Mouse (Mus musculus) megakaryocyte, embryonic 14.5 days (primary cell): ENCODE data around the gene Cst9.

Source experiments
- FLI1 ChIP-seq: IDR thresholded peaks from 2 replicates; pipeline ENCODE4 v1.6.1; 2012; ENCODE audit warnings: low read length, inconsistent platforms, mixed read lengths
- GATA1 ChIP-seq: IDR thresholded peaks from 3 replicates; pipeline ENCODE4 v1.6.1; 2012; ENCODE audit warnings: mixed read lengths, low read length, inconsistent platforms, borderline replicate concordance

GRCm38 (mm10) chr2:148801491-148801921 is 33.4 kb upstream of the Cst9 start:
- TF ChIP-seq GATA1, result no peak
- TF ChIP-seq FLI1, result no peak
